Mouse (Mus musculus): ENCODE data around the gene Vegfb. TPM values are rescaled to one million over a fixed set of nuclear protein-coding genes. Genes with fewer than 3 reads are reported as not detected.

Vegfb gene
- polyA plus RNA-seq (2015; fragmentation: Nextera tagmentation; extraction: Ambion mirVana), result 20.8 and 28.9 TPM in 2 replicates

DNA sequence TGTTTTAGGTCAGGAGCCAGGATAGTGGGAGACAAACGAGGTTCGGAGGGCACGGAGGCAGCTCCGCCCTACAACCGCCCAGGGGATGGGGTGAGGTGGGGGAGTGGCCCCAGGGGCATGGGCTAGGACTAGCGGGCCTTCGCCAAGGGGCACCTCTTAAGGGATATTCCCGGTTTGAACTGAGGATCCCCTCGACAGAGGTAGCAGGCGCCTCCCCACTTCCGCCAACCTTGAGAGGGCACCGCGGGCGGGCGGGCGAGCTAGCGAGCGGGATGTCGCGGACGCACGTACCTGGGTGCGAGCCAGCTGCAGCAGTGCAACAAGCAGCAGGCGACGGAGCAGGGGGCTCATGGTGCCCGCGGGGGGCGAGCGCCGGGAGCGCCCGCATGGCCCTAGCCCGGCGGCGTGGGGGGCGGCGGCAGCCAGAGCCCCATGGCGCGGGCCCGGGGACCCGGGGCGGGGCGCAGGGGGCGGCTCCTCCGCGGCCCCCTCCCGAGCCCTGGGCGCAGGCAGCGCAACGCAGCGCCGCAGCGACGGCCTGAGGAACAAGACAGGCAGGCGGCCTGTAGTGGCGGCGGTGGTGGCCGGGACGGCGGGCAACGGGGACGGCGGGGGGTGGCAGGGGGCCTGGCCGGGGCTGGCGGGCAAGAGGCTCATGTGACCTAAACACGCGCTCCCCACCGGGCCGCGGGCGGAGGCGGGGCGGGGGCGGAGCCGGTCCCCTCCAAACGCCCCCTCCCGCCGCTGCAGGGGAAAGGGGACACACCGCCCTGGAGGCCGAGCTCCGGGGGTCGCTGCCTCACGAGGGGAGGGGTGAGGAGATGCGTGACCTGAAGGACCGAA, at the start of gene Vegfb:
Gene Vegfb, minus strand, starts transcription at position 591 of the 843 bp plus-strand sequence.
- H3K4me1 ChIP-seq (replicated peaks; ENCODE audit: control insufficient read depth, insufficient read depth, low read length), result peaks cover 15% of the 10 kb centered on the region
- peak within 1 kb of the TSS; percentile 74 for H3K27ac ChIP-seq (ENCODE audit: low read length)
- H3K36me3 ChIP-seq (ENCODE audit: control insufficient read depth, insufficient read depth, low read length), result peaks cover 11% of the 10 kb centered on the region
- H3K9ac ChIP-seq (ENCODE audit: low read length), result peak within 1 kb of the TSS; percentile 89
- peak; percentile 68 for ATAC-seq (ENCODE audit: low read depth)
- under 1% methylated on average over 44 of the region's 85 CpGs for WGBS
- H3K4me2 ChIP-seq (ENCODE audit: low read depth, low read length), result peak within 1 kb of the TSS; percentile 67
- no peaks in the 10 kb centered on the region for H3K27me3 ChIP-seq (ENCODE audit: control insufficient read depth, insufficient read depth, low read depth, low read length)
- H3K9me3 ChIP-seq (ENCODE audit: control insufficient read depth, low read length), result no peaks in the 10 kb centered on the region
- peak within 1 kb of the TSS; percentile 86 for H3K4me3 ChIP-seq (ENCODE audit: low read length)

DNA sequence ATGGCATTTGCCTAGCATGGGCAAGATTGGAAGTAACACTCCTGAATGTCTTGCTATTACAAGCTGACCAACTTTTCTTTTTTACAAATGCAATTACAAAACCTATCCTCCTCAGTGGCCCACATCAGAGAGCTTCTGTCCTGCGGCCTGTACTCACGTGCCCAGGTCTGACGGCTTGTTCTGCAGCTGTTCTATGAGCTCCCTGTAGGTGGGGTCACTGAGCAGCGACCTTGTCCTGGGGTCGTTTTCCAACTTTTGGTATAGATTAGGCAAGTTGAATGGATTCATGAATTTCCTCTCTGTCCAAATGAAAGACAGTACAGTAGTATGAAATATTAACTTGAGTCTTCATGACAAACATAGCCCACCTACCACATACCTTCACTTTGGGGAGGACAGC, 46.6 kb upstream of the Vegfb start:
- H3K9ac ChIP-seq (ENCODE audit: low read length), result no peak overlapping the region
- H3K9me3 ChIP-seq (ENCODE audit: control insufficient read depth, low read length), result no peaks in the 10 kb centered on the region
- no peak overlapping the region for H3K4me3 ChIP-seq (ENCODE audit: low read length)
- peaks cover 47% of the 10 kb centered on the region for H3K36me3 ChIP-seq (ENCODE audit: control insufficient read depth, insufficient read depth, low read length)
- peaks cover 8% of the 10 kb centered on the region for H3K4me1 ChIP-seq (replicated peaks; ENCODE audit: control insufficient read depth, insufficient read depth, low read length)
- H3K27ac ChIP-seq (ENCODE audit: low read length), result no peak overlapping the region
- ATAC-seq (ENCODE audit: low read depth), result no peak
- 92% methylated on average over 5 of the region's 5 CpGs for WGBS
- no peak overlapping the region for H3K4me2 ChIP-seq (ENCODE audit: low read depth, low read length)
- no peaks in the 10 kb centered on the region for H3K27me3 ChIP-seq (ENCODE audit: control insufficient read depth, insufficient read depth, low read depth, low read length)

DNA sequence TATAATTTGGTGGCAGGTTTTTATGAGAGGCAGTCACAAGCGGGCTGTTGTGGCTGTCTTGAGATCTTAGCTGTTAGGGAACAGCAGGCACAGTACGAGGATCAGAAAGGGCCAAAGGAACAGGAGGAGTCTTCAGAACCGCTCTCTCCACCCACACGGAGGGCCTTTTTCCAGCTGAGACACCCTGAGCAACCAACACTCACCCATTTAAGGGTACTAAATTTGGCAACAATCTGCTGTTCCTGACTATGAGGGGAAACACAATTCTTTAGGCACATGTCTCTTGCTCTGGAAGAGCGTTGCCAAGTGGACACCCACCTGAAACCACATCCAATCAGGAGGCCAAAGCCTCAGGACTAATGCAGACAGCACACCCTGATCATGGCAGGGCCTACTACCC, 42.1 kb upstream of the Vegfb start:
- no peak overlapping the region for H3K4me2 ChIP-seq (ENCODE audit: low read depth, low read length)
- H3K36me3 ChIP-seq (ENCODE audit: control insufficient read depth, insufficient read depth, low read length), result peaks cover 76% of the 10 kb centered on the region
- H3K9ac ChIP-seq (ENCODE audit: low read length), result no peak overlapping the region
- no peak overlapping the region for H3K27ac ChIP-seq (ENCODE audit: low read length)
- 95% methylated on average over 5 of the region's 5 CpGs for WGBS
- H3K9me3 ChIP-seq (ENCODE audit: control insufficient read depth, low read length), result no peaks in the 10 kb centered on the region
- H3K27me3 ChIP-seq (ENCODE audit: control insufficient read depth, insufficient read depth, low read depth, low read length), result no peaks in the 10 kb centered on the region
- H3K4me1 ChIP-seq (replicated peaks; ENCODE audit: control insufficient read depth, insufficient read depth, low read length), result no peaks in the 10 kb centered on the region
- H3K4me3 ChIP-seq (ENCODE audit: low read length), result no peak overlapping the region
- ATAC-seq (ENCODE audit: low read depth), result no peak

DNA sequence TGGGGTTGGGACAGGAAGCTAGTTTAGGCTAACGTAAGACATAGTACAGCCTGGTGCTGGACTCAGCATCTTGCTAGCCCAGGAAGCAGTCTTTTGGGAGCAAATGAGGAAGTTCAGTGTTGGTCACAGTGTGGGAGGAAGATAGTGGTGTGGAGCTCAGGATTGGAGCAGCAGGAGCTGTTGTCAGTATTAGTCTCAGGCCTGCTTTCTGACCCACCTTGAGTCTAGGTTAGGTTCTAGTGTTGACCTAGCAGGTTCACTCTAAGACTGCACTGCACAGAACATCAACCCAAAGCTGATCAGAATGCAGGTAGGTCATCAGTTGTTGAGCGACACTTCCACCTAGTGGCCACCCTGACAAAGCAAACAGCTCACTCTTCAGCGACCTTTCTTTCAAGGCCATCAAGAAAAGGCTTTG, 32.8 kb upstream of the Vegfb start:
- no peak overlapping the region for H3K4me2 ChIP-seq (ENCODE audit: low read depth, low read length)
- H3K36me3 ChIP-seq (ENCODE audit: control insufficient read depth, insufficient read depth, low read length), result peaks cover 34% of the 10 kb centered on the region
- H3K4me3 ChIP-seq (ENCODE audit: low read length), result no peak overlapping the region
- H3K27me3 ChIP-seq (ENCODE audit: control insufficient read depth, insufficient read depth, low read depth, low read length), result no peaks in the 10 kb centered on the region
- WGBS, result 49% methylated on average over 3 of the region's 3 CpGs
- no peaks in the 10 kb centered on the region for H3K4me1 ChIP-seq (replicated peaks; ENCODE audit: control insufficient read depth, insufficient read depth, low read length)
- H3K9me3 ChIP-seq (ENCODE audit: control insufficient read depth, low read length), result no peaks in the 10 kb centered on the region
- no peak overlapping the region for H3K27ac ChIP-seq (ENCODE audit: low read length)
- no peak overlapping the region for H3K9ac ChIP-seq (ENCODE audit: low read length)
- peak; percentile 41; the same call in 1 of the 2 replicates for ATAC-seq (ENCODE audit: low read depth)

DNA sequence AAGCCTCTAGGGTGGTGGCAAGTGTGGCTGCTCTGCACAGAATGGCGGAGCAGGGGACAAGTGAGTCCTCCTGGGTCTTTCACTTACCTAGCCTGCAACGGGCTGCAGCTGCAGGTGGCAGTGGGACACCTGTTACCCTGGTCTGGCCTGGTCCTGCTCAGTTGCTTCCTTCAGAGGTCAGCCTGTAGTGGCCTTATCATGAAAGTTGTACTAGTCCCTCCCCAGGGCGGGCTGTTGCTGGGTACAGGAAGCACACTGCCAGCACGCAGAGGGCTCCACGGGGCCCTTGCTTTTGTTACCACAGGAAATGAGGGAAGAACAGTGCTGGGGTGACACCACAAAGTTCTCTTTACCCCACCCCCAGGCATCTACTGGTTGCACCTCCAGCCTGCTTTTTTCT, 31.7 kb upstream of the Vegfb start, which contains the start of gene Fermt3:
Gene Fermt3, minus strand, starts transcription at position 279 of the 400 bp plus-strand sequence.
- H3K36me3 ChIP-seq (ENCODE audit: control insufficient read depth, insufficient read depth, low read length), result peaks cover 26% of the 10 kb centered on the region
- peak; percentile 44; the same call in 1 of the 2 replicates for ATAC-seq (ENCODE audit: low read depth)
- H3K27ac ChIP-seq (ENCODE audit: low read length), result no peak within 1 kb of the TSS
- H3K27me3 ChIP-seq (ENCODE audit: control insufficient read depth, insufficient read depth, low read depth, low read length), result no peaks in the 10 kb centered on the region
- no peaks in the 10 kb centered on the region for H3K4me1 ChIP-seq (replicated peaks; ENCODE audit: control insufficient read depth, insufficient read depth, low read length)
- H3K9me3 ChIP-seq (ENCODE audit: control insufficient read depth, low read length), result no peaks in the 10 kb centered on the region
- H3K9ac ChIP-seq (ENCODE audit: low read length), result no peak within 1 kb of the TSS
- H3K4me2 ChIP-seq (ENCODE audit: low read depth, low read length), result no peak within 1 kb of the TSS
- WGBS, result 61% methylated on average over 5 of the region's 5 CpGs
- peak within 1 kb of the TSS; percentile 10; the same call in 1 of the 2 replicates for H3K4me3 ChIP-seq (ENCODE audit: low read length)

DNA sequence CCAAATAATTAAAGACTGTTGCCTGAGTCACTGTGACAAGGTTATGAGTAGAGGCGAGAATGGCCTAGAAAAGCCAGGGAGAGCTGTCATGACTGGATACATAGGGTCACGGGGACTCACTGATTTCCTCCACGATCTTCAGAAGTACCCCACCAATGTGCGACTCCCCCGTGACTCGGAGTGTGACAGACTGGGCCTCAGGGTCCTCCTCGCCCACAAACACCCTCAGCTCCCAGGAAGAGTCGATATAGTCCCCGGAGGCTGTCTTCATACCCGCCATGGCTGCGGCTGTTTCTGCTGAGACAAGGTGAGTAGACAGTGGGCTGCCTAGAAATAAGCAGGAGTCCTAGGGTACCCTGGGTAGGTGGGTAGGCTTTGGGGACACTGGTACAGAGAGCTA, 31.1 kb upstream of the Vegfb start:
- 80% methylated on average over 11 of the region's 11 CpGs for WGBS
- H3K27ac ChIP-seq (ENCODE audit: low read length), result no peak overlapping the region
- ATAC-seq (ENCODE audit: low read depth), result no peak
- peaks cover 22% of the 10 kb centered on the region for H3K36me3 ChIP-seq (ENCODE audit: control insufficient read depth, insufficient read depth, low read length)
- H3K9me3 ChIP-seq (ENCODE audit: control insufficient read depth, low read length), result no peaks in the 10 kb centered on the region
- peak overlapping the region; percentile 10; the same call in 1 of the 2 replicates for H3K4me3 ChIP-seq (ENCODE audit: low read length)
- no peaks in the 10 kb centered on the region for H3K27me3 ChIP-seq (ENCODE audit: control insufficient read depth, insufficient read depth, low read depth, low read length)
- no peaks in the 10 kb centered on the region for H3K4me1 ChIP-seq (replicated peaks; ENCODE audit: control insufficient read depth, insufficient read depth, low read length)
- H3K4me2 ChIP-seq (ENCODE audit: low read depth, low read length), result no peak overlapping the region
- no peak overlapping the region for H3K9ac ChIP-seq (ENCODE audit: low read length)

DNA sequence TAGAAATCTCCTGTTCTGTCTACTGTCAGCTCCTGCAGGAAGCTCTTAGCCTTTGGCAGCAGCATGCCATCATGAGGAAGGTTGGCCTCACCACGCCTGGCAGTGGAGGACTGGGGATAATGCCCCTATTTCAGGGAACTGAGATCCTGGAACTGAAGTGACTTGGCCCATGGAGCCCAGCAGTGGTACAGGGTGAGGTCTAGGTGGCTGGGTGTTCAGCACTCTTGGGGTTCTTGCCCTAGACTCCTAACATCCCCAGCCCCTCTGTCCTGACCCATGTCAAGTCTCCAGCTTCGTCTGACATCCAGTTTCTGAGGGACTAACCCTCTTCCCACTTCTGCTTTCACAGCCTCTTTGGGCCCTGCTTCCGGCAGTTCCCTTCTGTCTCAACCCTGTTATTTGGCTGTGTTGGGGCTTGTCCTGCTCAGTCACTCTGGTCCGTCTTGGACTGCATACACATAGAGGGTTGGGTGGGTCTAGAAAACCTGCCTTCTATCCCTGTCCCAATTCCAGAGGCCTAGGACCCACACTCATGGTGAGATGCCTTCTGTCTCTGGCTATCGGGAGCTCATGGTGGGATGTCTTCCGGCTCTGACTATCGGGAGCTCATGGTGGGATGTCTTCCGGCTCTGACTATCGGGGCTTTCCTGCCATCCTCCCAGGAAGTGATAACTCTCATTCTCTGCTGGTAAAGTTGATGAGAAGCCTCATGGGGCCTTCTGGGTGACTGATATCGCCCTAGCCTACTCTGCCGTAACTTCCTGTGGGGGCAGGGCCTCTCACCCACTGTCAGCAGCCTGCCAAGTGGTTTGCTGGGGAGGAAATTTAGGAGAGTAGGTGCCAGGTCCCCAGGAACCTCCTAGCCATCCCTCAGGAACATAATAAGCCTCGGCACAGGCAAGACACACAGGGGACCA, 30.3 kb upstream of the Vegfb start:
- Histone ChIP-seq H3K4me3 (ENCODE audit: low read length) (no peak overlapping the region), H3K27ac (ENCODE audit: low read length) (peak overlapping the region; percentile 38; the same call in 1 of the 2 replicates), H3K36me3 (ENCODE audit: control insufficient read depth, insufficient read depth, low read length) (peaks cover 15% of the 10 kb centered on the region), H3K9ac (ENCODE audit: low read length) (no peak overlapping the region), H3K4me1 (replicated peaks; ENCODE audit: control insufficient read depth, insufficient read depth, low read length) (no peaks in the 10 kb centered on the region), H3K27me3 (ENCODE audit: control insufficient read depth, insufficient read depth, low read depth, low read length) (no peaks in the 10 kb centered on the region), H3K4me2 (ENCODE audit: low read depth, low read length) (no peak overlapping the region), H3K9me3 (ENCODE audit: control insufficient read depth, low read length) (no peaks in the 10 kb centered on the region)
- 73% methylated on average over 12 of the region's 12 CpGs for WGBS
- ATAC-seq (ENCODE audit: low read depth), result no peak

DNA sequence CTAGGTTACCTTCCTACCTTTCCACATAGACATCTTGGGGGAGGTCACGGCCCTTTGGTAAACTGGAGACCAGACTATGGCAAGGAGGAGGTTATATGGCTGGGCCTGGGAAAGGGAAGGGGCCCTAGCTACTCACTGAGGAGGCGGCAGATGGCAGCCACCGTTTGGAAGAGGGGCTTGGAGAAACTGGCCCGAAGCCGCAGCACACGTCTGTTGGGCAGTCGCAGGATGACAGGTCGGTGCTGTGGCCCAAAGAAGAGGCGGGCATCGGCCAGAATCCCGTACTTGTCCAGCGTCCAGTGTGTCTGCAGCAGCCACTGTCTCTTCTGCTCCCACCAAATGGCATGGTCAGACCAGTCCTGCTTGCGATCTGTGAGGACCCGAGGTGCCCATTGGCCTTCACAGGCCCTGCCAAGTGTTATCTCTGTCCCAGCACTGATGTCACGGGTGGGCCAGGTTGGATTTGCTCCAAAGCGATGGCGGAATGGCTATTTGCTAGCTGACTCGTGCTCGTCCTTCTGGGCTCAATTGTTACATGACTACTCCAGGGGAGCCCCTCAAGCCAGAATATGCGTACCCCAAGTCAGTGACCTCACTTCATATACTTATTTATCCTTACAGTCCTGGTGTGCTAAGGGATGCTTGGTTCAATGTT, 27.2 kb upstream of the Vegfb start:
- H3K4me3 ChIP-seq (ENCODE audit: low read length), result no peak overlapping the region
- H3K9ac ChIP-seq (ENCODE audit: low read length), result no peak overlapping the region
- no peaks in the 10 kb centered on the region for H3K4me1 ChIP-seq (replicated peaks; ENCODE audit: control insufficient read depth, insufficient read depth, low read length)
- WGBS, result 83% methylated on average over 20 of the region's 20 CpGs
- no peak overlapping the region for H3K4me2 ChIP-seq (ENCODE audit: low read depth, low read length)
- ATAC-seq (ENCODE audit: low read depth), result no peak
- no peaks in the 10 kb centered on the region for H3K27me3 ChIP-seq (ENCODE audit: control insufficient read depth, insufficient read depth, low read depth, low read length)
- H3K36me3 ChIP-seq (ENCODE audit: control insufficient read depth, insufficient read depth, low read length), result no peaks in the 10 kb centered on the region
- H3K27ac ChIP-seq (ENCODE audit: low read length), result no peak overlapping the region
- no peaks in the 10 kb centered on the region for H3K9me3 ChIP-seq (ENCODE audit: control insufficient read depth, low read length)

Measured in lung, embryonic 16.5 days (tissue).